Mouse (Mus musculus) thymus, adult 2 months (tissue): ENCODE measurements at regions not wholly inside any gene's neighbourhood (a gene's known extent, or its start where the extent isn't known, plus 50 kb on each side); places are given as distances from the start of the nearest gene placed in this dataset.

Experiments used
- CTCF ChIP-seq: fragments of 200-500 bp; IDR thresholded peaks from 2 replicates; pipeline ENCODE4 v1.5.1; 2012; ENCODE audit warnings: mild to moderate bottlenecking, control low read depth, low read length, moderate library complexity, borderline replicate concordance; ENCODE audit not compliant: control insufficient read depth, poor library complexity, insufficient read depth; ENCODE audit errors: extremely low read depth
- POLR2A ChIP-seq: fragments of 200-500 bp; IDR thresholded peaks from 2 replicates; pipeline ENCODE4 v1.6.1; 2012; ENCODE audit warnings: mild to moderate bottlenecking, low read length, control low read depth, moderate library complexity; ENCODE audit not compliant: control insufficient read depth, poor library complexity, insufficient read depth; ENCODE audit errors: extremely low read depth

DNA sequence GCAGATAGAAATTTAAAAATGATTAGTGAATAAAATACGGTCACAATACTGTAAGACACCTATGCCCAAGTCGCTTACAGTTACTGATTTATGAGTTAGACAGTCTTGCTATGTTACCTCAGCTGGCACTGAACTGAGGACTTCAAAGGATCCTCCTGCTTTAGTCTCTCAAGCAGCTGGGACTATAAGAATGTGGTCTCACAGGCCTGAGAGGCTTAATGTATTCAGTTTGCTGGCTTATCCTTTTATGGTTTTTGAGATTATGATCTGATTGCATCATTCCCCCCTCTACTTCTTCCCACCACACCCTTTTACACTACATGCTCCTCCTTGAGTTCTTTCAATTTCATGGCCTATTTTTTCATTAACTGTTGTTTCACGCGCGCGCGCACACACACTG lies 179.4 kb upstream of the Sel1l start:
- no peak for TF ChIP-seq POLR2A
- TF ChIP-seq CTCF = no peak
